Mouse (Mus musculus) CH12.LX (cell line): ENCODE measurements at regions not wholly inside any gene's neighbourhood (a gene's known extent, or its start where the extent isn't known, plus 50 kb on each side); places are given as distances from the start of the nearest gene placed in this dataset.

Experiments used
- DNase-seq: peaks from one replicate; pipeline ENCODE4 v3.0.0-alpha.2; 2013; ENCODE audit errors: extremely low read depth
- H3K27ac ChIP-seq: 2 replicates; pipeline ENCODE4 v1.5.1; 2012; ENCODE audit warnings: low read depth, mild to moderate bottlenecking, control low read depth, moderate library complexity; ENCODE audit not compliant: insufficient read depth
- H3K27me3 ChIP-seq: replicated peaks from 2 replicates; pipeline ENCODE3; 2012; ENCODE audit warnings: inconsistent platforms
- H3K36me3 ChIP-seq, 2 experiments: replicated peaks in 1 of 2; 2 replicates each; pipeline versions ENCODE3 to v1.6.1; 2012; ENCODE audit warnings: inconsistent platforms in 1 of 2, low read length in 1 of 2, mild to moderate bottlenecking in 1 of 2, mixed read lengths in 1 of 2, moderate library complexity in 1 of 2; ENCODE audit not compliant: control insufficient read depth in 1 of 2, insufficient read depth in 1 of 2
- H3K4me1 ChIP-seq, 2 experiments: 2 replicates each; pipeline ENCODE4 v1.6.1; 2012; ENCODE audit warnings: inconsistent platforms in 1 of 2, moderate library complexity in 1 of 2; ENCODE audit not compliant: insufficient read depth in 2 of 2, control insufficient read depth in 1 of 2
- H3K4me2 ChIP-seq: 2 replicates; pipeline ENCODE4 v1.6.1; 2012; ENCODE audit warnings: low read depth, mild to moderate bottlenecking, control low read depth; ENCODE audit not compliant: poor library complexity, insufficient read depth, severe bottlenecking
- H3K4me3 ChIP-seq, 3 experiments: fragments of 150-350 bp in 1 of 3; sonication (generic) in 1 of 3; replicated peaks in 1 of 3; 2 replicates each; pipeline versions ENCODE3 to v1.5.1; 2011 to 2012; ENCODE audit warnings: low read depth in 2 of 3, low read length in 2 of 3, mild to moderate bottlenecking in 2 of 3, moderate library complexity in 2 of 3, control low read depth in 1 of 3, improper control_type of control experiment in 1 of 3, inconsistent platforms in 1 of 3, mixed read lengths in 1 of 3; ENCODE audit not compliant: poor library complexity in 1 of 3
- H3K79me2 ChIP-seq: replicated peaks from 2 replicates; pipeline ENCODE4 v1.6.1; 2012; ENCODE audit warnings: mild to moderate bottlenecking, moderate library complexity; ENCODE audit not compliant: control insufficient read depth, poor library complexity, insufficient read depth, severe bottlenecking; ENCODE audit errors: extremely low read depth
- H3K9ac ChIP-seq: 2 replicates; pipeline ENCODE4 v1.6.1; 2012; ENCODE audit warnings: low read depth, mild to moderate bottlenecking, control low read depth, moderate library complexity; ENCODE audit not compliant: insufficient read depth
- H3K9me3 ChIP-seq: replicated peaks from 2 replicates; pipeline ENCODE3; 2012; ENCODE audit warnings: low read length, inconsistent platforms, mixed read lengths
- CHD2 ChIP-seq: IDR thresholded peaks from 2 replicates; pipeline ENCODE4 v1.6.1; 2011; ENCODE audit warnings: low read length, improper control_type of control experiment
- CTCF ChIP-seq, 2 experiments: IDR thresholded peaks in 1 of 2; conservative IDR thresholded peaks in 1 of 2; 2 replicates each; pipeline ENCODE4 v1.5.1; 2011 to 2012; ENCODE audit warnings: low read depth in 2 of 2, low read length in 2 of 2, improper control_type of control experiment in 1 of 2, inconsistent platforms in 1 of 2, mild to moderate bottlenecking in 1 of 2, moderate library complexity in 1 of 2
- HCFC1 ChIP-seq: IDR thresholded peaks from 2 replicates; pipeline ENCODE4 v1.6.1; 2012; ENCODE audit warnings: low read depth, mild to moderate bottlenecking, inconsistent platforms, low read length, improper control_type of control experiment
- IRF4 ChIP-seq: IDR thresholded peaks from 2 replicates; pipeline ENCODE4 v1.6.1; 2014; ENCODE audit warnings: low read depth, mild to moderate bottlenecking, inconsistent platforms, low read length, improper control_type of control experiment
- JUN ChIP-seq: IDR thresholded peaks from 2 replicates; pipeline ENCODE4 v1.6.1; 2011; ENCODE audit warnings: low read depth, mild to moderate bottlenecking, low read length, improper control_type of control experiment, moderate library complexity; ENCODE audit not compliant: insufficient read depth
- MEF2A ChIP-seq: IDR thresholded peaks from 2 replicates; pipeline ENCODE4 v1.6.1; 2014; ENCODE audit warnings: low read depth, mild to moderate bottlenecking, inconsistent platforms, low read length, improper control_type of control experiment, borderline replicate concordance
- PAX5 ChIP-seq: IDR thresholded peaks from 2 replicates; pipeline ENCODE4 v1.6.1; 2012; ENCODE audit warnings: low read length, inconsistent platforms, mixed read lengths
- POLR2A ChIP-seq: IDR thresholded peaks from 2 replicates; pipeline ENCODE4 v1.6.1; 2011; ENCODE audit warnings: low read depth, mild to moderate bottlenecking, improper control_type of control experiment, low read length
- RAD21 ChIP-seq: IDR thresholded peaks from 2 replicates; pipeline ENCODE4 v1.6.1; 2011; ENCODE audit warnings: low read depth, mild to moderate bottlenecking, low read length, improper control_type of control experiment, moderate library complexity
- RCOR1 ChIP-seq: conservative IDR thresholded peaks from 2 replicates; pipeline ENCODE4 v1.6.1; 2012; ENCODE audit warnings: low read depth, mild to moderate bottlenecking, inconsistent platforms, low read length, improper control_type of control experiment
- SMC3 ChIP-seq: IDR thresholded peaks from 2 replicates; pipeline ENCODE4 v1.6.1; 2011; ENCODE audit warnings: low read depth, low read length, improper control_type of control experiment
- USF2 ChIP-seq: conservative IDR thresholded peaks from 2 replicates; pipeline ENCODE4 v1.6.1; 2011; ENCODE audit warnings: low read depth, low read length, improper control_type of control experiment
- ZKSCAN1 ChIP-seq: IDR thresholded peaks from 2 replicates; pipeline ENCODE4 v1.6.1; 2012; ENCODE audit warnings: low read depth, inconsistent platforms, low read length, improper control_type of control experiment, borderline replicate concordance
- dilution Hi-C: fragments of 300-500 bp; cut with MboI; formaldehyde crosslinking; loops from 2 replicates; pipeline ENCODE4 v1.14.3; 2020; ENCODE audit warnings: low sequenced_read_pairs; ENCODE audit not compliant: extremely low pct_unique_long_range_greater_than_20kb, extremely low pct_ligation_motif_present
- in situ Hi-C: fragments of 300-500 bp; cut with MboI; formaldehyde crosslinking; loops from 3 replicates; pipeline ENCODE4 v1.14.3; 2019; ENCODE audit warnings: low sequenced_read_pairs, low pct_ligation_motif_present, low pct_unique_long_range_greater_than_20kb, mixed read lengths

- no peak for TF ChIP-seq JUN
- TF ChIP-seq RAD21: no peak
- TF ChIP-seq POLR2A: no peak
- TF ChIP-seq USF2: no peak
- TF ChIP-seq SMC3: no peak
- TF ChIP-seq ZKSCAN1: no peak
- TF ChIP-seq CHD2: no peak
- TF ChIP-seq IRF4: no peak
- no peaks in the 10 kb centered on the region for H3K27me3 ChIP-seq
- H3K9ac ChIP-seq: no peak overlapping the region
- dilution Hi-C loops: no loop called here
- H3K4me1 ChIP-seq: no peaks in the 10 kb centered on the region
- no peak overlapping the region for H3K4me2 ChIP-seq
- no peak overlapping the region for H3K4me3 ChIP-seq
- in situ Hi-C loops: no loop called here
- no peaks in the 10 kb centered on the region for H3K36me3 ChIP-seq
- no peak overlapping the region for H3K27ac ChIP-seq
- no peaks in the 10 kb centered on the region for H3K79me2 ChIP-seq
- H3K9me3 ChIP-seq: no peaks in the 10 kb centered on the region
- DNase-seq: no peak
Measured at GRCm38 (mm10) chr3:58089344-58090139, 241.7 kb upstream of the Pfn2 start.

- no peak for TF ChIP-seq MEF2A
- Histone ChIP-seq H3K9me3 (no peaks in the 10 kb centered on the region), H3K9ac (no peak overlapping the region), H3K27me3 (no peaks in the 10 kb centered on the region), H3K4me3 (no peak overlapping the region), H3K36me3 (no peaks in the 10 kb centered on the region), H3K4me1 (no peaks in the 10 kb centered on the region), H3K4me2 (no peak overlapping the region), H3K79me2 (no peaks in the 10 kb centered on the region), H3K27ac (no peak overlapping the region)
- dilution Hi-C loops: no loop called here
- no peak for DNase-seq
- in situ Hi-C loops: no loop called here
Measured at GRCm38 (mm10) chr3:58090396-58090795, 242.5 kb upstream of the Pfn2 start.

- Histone ChIP-seq H3K27me3 (no peaks in the 10 kb centered on the region), H3K36me3 (no peaks in the 10 kb centered on the region), H3K27ac (no peak overlapping the region), H3K4me3 (no peak overlapping the region), H3K4me1 (no peaks in the 10 kb centered on the region), H3K79me2 (no peaks in the 10 kb centered on the region), H3K9ac (no peak overlapping the region), H3K9me3 (no peaks in the 10 kb centered on the region), H3K4me2 (no peak overlapping the region)
- DNase-seq: no peak
- TF ChIP-seq CTCF (conservative IDR thresholded peaks at IDR 0.05 in 1 of 2, IDR thresholded peaks at IDR 0.05 in 1 of 2; ENCODE audit: low read depth in 2 of 2, low read length in 2 of 2): no peak
- TF ChIP-seq RCOR1: no peak
- TF ChIP-seq PAX5: no peak
- TF ChIP-seq HCFC1: no peak
- dilution Hi-C loops (no loop called here), in situ Hi-C loops (no loop called here)
Measured at GRCm38 (mm10) chr3:58091466-58092176, 243.7 kb upstream of the Pfn2 start.
